Mouse (Mus musculus) forebrain, embryonic 10.5 days (tissue): ENCODE results near the gene Shisa4. TPM values are rescaled to one million over a fixed set of nuclear protein-coding genes. Genes with fewer than 3 reads are reported as not detected.

Experiments
- DNase-seq: peaks from one replicate; pipeline ENCODE4 v3.0.0-alpha.2; 2017; ENCODE audit warnings: low spot score; ENCODE audit errors: extremely low spot score
- H3K27ac ChIP-seq: fragments of 300-500 bp; sonication (generic); 2 replicates; pipeline ENCODE4 v1.5.1; 2016; ENCODE audit warnings: mild to moderate bottlenecking
- H3K27me3 ChIP-seq: fragments of 300-500 bp; sonication (generic); 2 replicates; pipeline ENCODE4 v1.6.1; 2016; ENCODE audit warnings: mild to moderate bottlenecking; ENCODE audit not compliant: poor library complexity, severe bottlenecking
- H3K36me3 ChIP-seq: fragments of 300-500 bp; sonication (generic); replicated peaks from 2 replicates; pipeline ENCODE4 v1.6.1; 2016; ENCODE audit warnings: mild to moderate bottlenecking, moderate library complexity
- H3K4me1 ChIP-seq: fragments of 300-500 bp; sonication (generic); 2 replicates; pipeline ENCODE4 v1.6.1; 2016
- H3K4me3 ChIP-seq: fragments of 300-500 bp; sonication (generic); 2 replicates; pipeline ENCODE4 v1.5.1; 2016; ENCODE audit warnings: mild to moderate bottlenecking, moderate library complexity
- H3K9me3 ChIP-seq: fragments of 300-500 bp; sonication (generic); 2 replicates; pipeline ENCODE4 v1.6.1; 2016; ENCODE audit warnings: mild to moderate bottlenecking, moderate library complexity
- WGBS: fragments of 180-500 bp; shearing (Covaris S2); methylation state at CpG from one replicate; pipeline ENCODE4 v1.1.7; 2016; 5-methylcytosine and 5-hydroxymethylcytosine counted together
- polyA plus RNA-seq: library from polyadenylated mRNA; unstranded; fragments of >200 nt; fragmentation: Nextera tagmentation; extraction: Ambion mirVana; gene quantifications from 2 replicates; pipeline ENCODE4 v1.2.1, GENCODE M21; 2016

Gene Shisa4
- polyA plus RNA-seq, 1 experiment from 2014 or later = 60.5 TPM

- 89% methylated on average over 4 of the region's 4 CpGs for WGBS
- no peak overlapping the region for H3K27ac ChIP-seq
- 0 out of 2 replicates have a peak, but pooled peaks cover 7% of the 10 kb centered on the region for H3K4me1 ChIP-seq
- no peak for DNase-seq
- no peak overlapping the region for H3K4me3 ChIP-seq
- no peaks in the 10 kb centered on the region for H3K27me3 ChIP-seq
- H3K9me3 ChIP-seq = peaks cover 6% of the 10 kb centered on the region; the same call in 1 of the 2 replicates
- no peaks in the 10 kb centered on the region for H3K36me3 ChIP-seq
Measured at GRCm38 (mm10) chr1:135361491-135361890, 13.5 kb downstream of the Shisa4 start.

DNA sequence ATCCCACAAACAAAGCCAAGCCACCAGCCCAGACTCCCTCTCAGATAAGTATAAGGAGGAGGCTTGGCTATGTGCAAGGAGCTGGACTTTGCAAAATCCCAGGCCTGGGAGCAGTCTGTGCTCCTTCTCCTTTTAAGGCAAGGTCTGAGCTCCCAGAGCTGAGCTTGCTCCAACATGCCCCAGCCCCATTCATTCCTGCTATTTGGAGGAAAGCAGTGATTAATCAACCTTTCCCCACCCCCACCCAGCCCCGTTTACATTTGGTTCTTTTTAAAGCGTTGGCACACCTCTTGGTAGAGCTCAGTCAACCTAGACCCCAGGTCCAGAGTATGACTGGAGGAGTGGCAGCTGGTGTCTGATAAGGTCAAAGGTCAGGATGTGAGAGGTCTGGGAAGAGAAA, 16.0 kb downstream of the Shisa4 start:
- Histone ChIP-seq H3K9me3 (peaks cover 6% of the 10 kb centered on the region; the same call in 1 of the 2 replicates), H3K36me3 (no peaks in the 10 kb centered on the region), H3K27ac (no peak overlapping the region), H3K4me3 (no peak overlapping the region), H3K4me1 (0 out of 2 replicates have a peak, but pooled peaks cover 2% of the 10 kb centered on the region), H3K27me3 (no peaks in the 10 kb centered on the region)
- DNase-seq = no peak
- 41% methylated on average over 2 of the region's 2 CpGs for WGBS

GRCm38 (mm10) chr1:135351953-135352352, 23.1 kb downstream of the Shisa4 start:
- Histone ChIP-seq H3K36me3 (no peaks in the 10 kb centered on the region), H3K4me1 (peaks cover 11% of the 10 kb centered on the region; the same call in 1 of the 2 replicates), H3K27me3 (no peaks in the 10 kb centered on the region), H3K27ac (no peak overlapping the region), H3K9me3 (no peaks in the 10 kb centered on the region), H3K4me3 (no peak overlapping the region)
- 89% methylated on average over 3 of the region's 3 CpGs for WGBS
- DNase-seq = no peak

DNA sequence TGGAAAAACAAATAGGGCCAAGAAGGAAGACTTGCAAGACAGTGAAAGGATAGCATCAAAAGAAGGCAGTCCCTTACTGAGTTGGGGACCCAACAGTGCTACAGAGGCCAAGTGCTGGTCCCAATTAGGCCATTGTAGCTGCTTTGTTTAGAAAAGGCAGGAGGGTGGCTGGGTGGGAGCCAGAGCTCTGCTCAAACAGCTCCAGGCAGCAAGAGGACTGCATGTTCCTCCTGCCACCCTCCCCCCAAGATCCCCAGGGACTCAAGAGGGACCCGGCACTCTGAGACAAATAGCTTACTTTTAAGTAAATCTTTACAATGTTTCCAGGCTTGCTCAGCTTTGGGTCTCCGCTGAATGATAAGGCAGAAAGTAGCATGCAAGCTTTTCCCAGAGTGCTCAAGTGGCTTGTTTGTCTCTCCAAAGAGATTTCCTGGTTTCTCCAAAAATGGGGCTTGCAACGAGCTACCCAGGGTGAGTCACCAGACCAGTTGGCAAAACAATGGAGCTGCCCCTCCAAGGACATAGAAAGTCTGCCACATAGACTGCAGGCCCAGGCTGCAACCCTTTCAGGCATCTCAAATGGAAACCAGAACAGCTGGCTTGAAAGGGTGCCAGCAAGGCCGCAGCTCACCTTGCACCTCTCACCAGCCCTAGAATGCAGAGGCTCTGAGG, 27.4 kb downstream of the Shisa4 start:
- Histone ChIP-seq H3K4me1 (peaks cover 14% of the 10 kb centered on the region; the same call in 1 of the 2 replicates), H3K27me3 (no peaks in the 10 kb centered on the region), H3K27ac (0 out of 2 replicates have a peak overlapping the region, but pooled peaks have one; percentile 1), H3K4me3 (no peak overlapping the region), H3K9me3 (no peaks in the 10 kb centered on the region), H3K36me3 (no peaks in the 10 kb centered on the region)
- WGBS = 56% methylated on average over 4 of the region's 4 CpGs
- no peak for DNase-seq

DNA sequence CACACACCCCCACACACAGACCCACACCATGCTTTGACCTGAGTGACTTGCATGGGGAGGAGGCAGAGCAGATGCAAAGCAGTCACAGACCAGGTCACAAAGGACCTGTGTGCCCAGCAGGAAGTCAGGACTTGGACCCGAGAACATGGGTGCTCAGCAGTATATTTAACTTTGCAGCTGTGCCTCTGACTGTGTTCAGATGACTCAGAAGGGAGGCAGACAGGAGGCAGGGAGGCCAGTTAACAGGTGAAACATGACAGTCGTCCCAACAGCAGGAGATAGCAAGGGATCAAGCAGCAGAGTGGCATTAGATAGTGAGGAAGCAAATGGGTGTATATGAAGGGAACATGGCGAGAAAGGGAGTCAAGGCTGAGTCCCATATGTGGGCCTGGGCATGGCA, 28.1 kb downstream of the Shisa4 start:
- Histone ChIP-seq H3K9me3 (no peaks in the 10 kb centered on the region), H3K27ac (no peak overlapping the region), H3K36me3 (no peaks in the 10 kb centered on the region), H3K27me3 (no peaks in the 10 kb centered on the region), H3K4me1 (peaks cover 14% of the 10 kb centered on the region; the same call in 1 of the 2 replicates), H3K4me3 (no peak overlapping the region)
- no peak for DNase-seq
- 73% methylated on average over 3 of the region's 3 CpGs for WGBS

- no peaks in the 10 kb centered on the region for H3K27me3 ChIP-seq
- H3K27ac ChIP-seq = no peak overlapping the region
- H3K4me3 ChIP-seq = no peak overlapping the region
- H3K36me3 ChIP-seq = no peaks in the 10 kb centered on the region
- 63% methylated on average over 4 of the region's 4 CpGs for WGBS
- no peak for DNase-seq
- no peaks in the 10 kb centered on the region for H3K9me3 ChIP-seq
- H3K4me1 ChIP-seq = peaks cover 14% of the 10 kb centered on the region; the same call in 1 of the 2 replicates
Measured at GRCm38 (mm10) chr1:135344026-135344425, 31.0 kb downstream of the Shisa4 start.

GRCm38 (mm10) chr1:135341947-135342346, 33.1 kb downstream of the Shisa4 start:
- Histone ChIP-seq H3K27me3 (no peaks in the 10 kb centered on the region), H3K9me3 (no peaks in the 10 kb centered on the region), H3K36me3 (no peaks in the 10 kb centered on the region), H3K4me3 (no peak overlapping the region), H3K27ac (no peak overlapping the region), H3K4me1 (peaks cover 3% of the 10 kb centered on the region; the same call in 1 of the 2 replicates)
- DNase-seq = no peak
- 90% methylated on average over 8 of the region's 8 CpGs for WGBS

- H3K4me3 ChIP-seq = no peak overlapping the region
- no peak for DNase-seq
- 0 out of 2 replicates have a peak, but pooled peaks cover 2% of the 10 kb centered on the region for H3K27me3 ChIP-seq
- H3K36me3 ChIP-seq = no peaks in the 10 kb centered on the region
- H3K9me3 ChIP-seq = no peaks in the 10 kb centered on the region
- H3K27ac ChIP-seq = no peak overlapping the region
- WGBS = 83% methylated on average over 6 of the region's 6 CpGs
- peaks cover 5% of the 10 kb centered on the region; the same call in 1 of the 2 replicates for H3K4me1 ChIP-seq
Measured at GRCm38 (mm10) chr1:135330578-135330977, 44.5 kb downstream of the Shisa4 start.

GRCm38 (mm10) chr1:135328368-135328767, 46.7 kb downstream of the Shisa4 start:
- H3K9me3 ChIP-seq = no peaks in the 10 kb centered on the region
- WGBS = 62% methylated on average over 5 of the region's 5 CpGs
- H3K36me3 ChIP-seq = no peaks in the 10 kb centered on the region
- H3K4me3 ChIP-seq = no peak overlapping the region
- no peak overlapping the region for H3K27ac ChIP-seq
- peaks cover 21% of the 10 kb centered on the region for H3K4me1 ChIP-seq
- no peak for DNase-seq
- peaks cover 13% of the 10 kb centered on the region; the same call in 1 of the 2 replicates for H3K27me3 ChIP-seq

GRCm38 (mm10) chr1:135325934-135326333, 49.1 kb downstream of the Shisa4 start:
- no peak for DNase-seq
- WGBS = 87% methylated on average over 2 of the region's 2 CpGs
- H3K4me3 ChIP-seq = no peak overlapping the region

GRCm38 (mm10) chr1:135324571-135324970, 50.5 kb downstream of the Shisa4 start, which contains the start of gene Lmod1:
Gene Lmod1, plus strand, starts transcription at chr1:135324807.
- no peaks in the 10 kb centered on the region for H3K36me3 ChIP-seq
- H3K27me3 ChIP-seq = peaks cover 13% of the 10 kb centered on the region; the same call in 1 of the 2 replicates
- no peaks in the 10 kb centered on the region for H3K9me3 ChIP-seq
- peaks cover 21% of the 10 kb centered on the region for H3K4me1 ChIP-seq
- H3K27ac ChIP-seq = peak within 1 kb of the TSS; percentile 56; the same call in 1 of the 2 replicates
- peak within 1 kb of the TSS; percentile 26 for H3K4me3 ChIP-seq
- DNase-seq = peak; percentile 63
- 11% methylated on average over 8 of the region's 8 CpGs for WGBS

More at GRCm38 (mm10) chr1:135325934-135326333, 49.1 kb downstream of the Shisa4 start:
- no peaks in the 10 kb centered on the region for H3K9me3 ChIP-seq
- no peaks in the 10 kb centered on the region for H3K36me3 ChIP-seq
- H3K4me1 ChIP-seq = peaks cover 21% of the 10 kb centered on the region
- peaks cover 13% of the 10 kb centered on the region; the same call in 1 of the 2 replicates for H3K27me3 ChIP-seq
- H3K27ac ChIP-seq = no peak overlapping the region

DNA sequence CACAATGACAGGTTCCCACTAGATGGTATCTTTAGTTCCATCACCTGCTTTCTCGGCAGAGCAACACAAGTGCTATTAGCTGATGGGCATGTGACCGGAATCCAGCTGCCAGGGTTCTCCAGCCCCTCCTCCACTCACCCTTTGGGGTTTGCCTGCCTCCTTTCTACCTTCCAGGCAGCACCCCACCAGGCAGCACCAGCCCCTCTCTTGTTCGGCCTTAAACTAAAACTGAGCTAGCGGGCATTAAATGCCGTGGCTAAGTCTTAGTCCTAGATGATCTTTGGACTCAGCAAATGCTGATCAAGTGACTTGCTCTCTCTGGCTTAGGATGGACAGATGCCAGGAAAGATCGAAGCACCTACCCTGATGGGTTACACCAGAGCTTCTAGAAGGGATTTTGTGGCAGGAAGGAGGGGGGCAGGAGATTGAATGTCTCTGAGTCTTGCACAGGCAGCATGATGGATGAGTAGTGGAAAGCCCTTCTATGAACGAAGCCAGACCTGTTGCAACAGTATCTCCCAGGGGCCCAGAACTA, 51.6 kb downstream of the Shisa4 start:
- Histone ChIP-seq H3K27me3 (peaks cover 13% of the 10 kb centered on the region; the same call in 1 of the 2 replicates), H3K36me3 (no peaks in the 10 kb centered on the region), H3K4me1 (peaks cover 16% of the 10 kb centered on the region), H3K4me3 (no peak overlapping the region), H3K27ac (no peak overlapping the region), H3K9me3 (no peaks in the 10 kb centered on the region)
- DNase-seq = no peak
- WGBS = 88% methylated on average over 7 of the region's 7 CpGs
